Mouse (Mus musculus): ENCODE data around the gene Pnmal2.

Gene Pnmal2

GRCm38 (mm10) chr7:16982859-16983568 lies 38.5 kb downstream of the Pnmal2 start, which contains the start of gene Gm42372:
TSS of gene Gm42372 (plus strand) at chr7:16983086.
- peak; percentile 96 for DNase-seq (ENCODE audit: low spot score)

DNA sequence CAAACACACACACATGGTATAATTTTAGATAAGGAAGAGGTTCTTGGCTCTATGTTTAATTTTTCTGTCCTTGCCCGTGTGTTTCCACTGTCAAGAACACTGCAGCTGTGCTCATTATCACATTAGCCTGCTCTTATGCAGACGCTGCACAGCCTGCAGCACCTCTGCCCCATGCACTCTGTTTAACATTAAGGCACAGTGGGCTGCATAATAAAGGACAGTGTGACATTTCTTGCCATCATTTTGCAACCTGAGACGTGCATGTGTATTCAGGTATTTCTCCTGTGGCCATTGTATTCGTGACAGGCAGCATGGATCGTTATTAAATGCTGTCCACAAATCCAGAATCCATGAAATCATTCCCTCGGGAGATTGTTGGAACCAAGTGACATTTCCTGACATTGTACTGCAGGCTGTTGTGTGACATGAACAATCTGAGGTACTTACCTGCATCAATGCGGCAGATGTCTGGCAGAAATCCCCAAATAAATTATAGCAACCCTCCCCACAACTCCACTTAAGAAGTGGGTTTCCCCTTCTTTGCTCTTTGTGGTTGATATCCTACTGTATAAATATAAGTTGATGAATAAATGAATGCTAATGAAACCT lies 43.2 kb downstream of the Pnmal2 start:
- DNase-seq (ENCODE audit: low spot score) = no peak

DNA sequence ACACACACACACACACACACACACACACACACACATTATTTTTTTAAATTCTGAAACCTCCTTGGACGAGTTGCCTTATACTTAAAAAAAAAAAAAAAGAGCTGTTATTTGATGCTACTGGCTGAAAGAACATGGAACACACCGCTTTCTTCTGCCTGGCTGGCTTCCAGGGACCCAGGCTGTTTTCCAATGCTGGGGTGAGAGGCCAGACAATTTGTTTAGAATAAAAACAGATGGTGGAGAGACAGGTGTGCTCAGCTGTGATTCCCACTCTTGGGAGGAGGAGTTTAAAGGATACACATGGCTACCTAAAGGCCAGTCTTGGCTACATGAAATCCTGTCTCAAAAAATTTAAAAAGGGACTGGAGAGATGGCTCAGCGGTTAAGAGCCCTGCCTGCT lies 43.9 kb downstream of the Pnmal2 start:
- DNase-seq (ENCODE audit: low spot score) = no peak

- DNase-seq (ENCODE audit: low spot score) = peak; percentile 21
These were observed 45.7 kb downstream of the Pnmal2 start for GRCm38 (mm10) chr7:16990006-16990744.

- peak; percentile 85 for DNase-seq (ENCODE audit: low spot score)
These were observed 47.4 kb downstream of the Pnmal2 start for GRCm38 (mm10) chr7:16991681-16992450.

DNA sequence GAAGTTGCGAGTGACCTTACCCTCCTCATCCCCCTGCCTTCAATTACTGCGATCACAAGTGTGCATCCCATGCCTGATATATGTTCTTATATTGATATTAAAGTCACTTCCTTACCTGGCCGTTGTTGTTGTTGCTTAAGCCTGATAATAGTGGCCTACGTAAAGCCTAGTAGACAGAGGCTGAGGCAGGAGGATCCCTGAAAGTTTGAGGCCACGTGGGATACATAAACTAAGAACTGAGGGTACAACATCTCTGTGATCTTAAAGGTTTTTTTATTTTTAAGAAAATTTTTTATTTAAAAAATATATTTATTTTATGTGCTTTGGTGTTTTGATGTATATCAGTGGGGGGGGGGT lies 47.9 kb downstream of the Pnmal2 start, which contains the start of gene Ccdc8:
TSS of gene Ccdc8 (plus strand) at position 258 of the 357 bp plus-strand sequence.
- no peak for DNase-seq (ENCODE audit: low spot score)

- peak; percentile 88 for DNase-seq (ENCODE audit: low spot score)
These were observed 49.3 kb downstream of the Pnmal2 start for GRCm38 (mm10) chr7:16993651-16994399.

DNA sequence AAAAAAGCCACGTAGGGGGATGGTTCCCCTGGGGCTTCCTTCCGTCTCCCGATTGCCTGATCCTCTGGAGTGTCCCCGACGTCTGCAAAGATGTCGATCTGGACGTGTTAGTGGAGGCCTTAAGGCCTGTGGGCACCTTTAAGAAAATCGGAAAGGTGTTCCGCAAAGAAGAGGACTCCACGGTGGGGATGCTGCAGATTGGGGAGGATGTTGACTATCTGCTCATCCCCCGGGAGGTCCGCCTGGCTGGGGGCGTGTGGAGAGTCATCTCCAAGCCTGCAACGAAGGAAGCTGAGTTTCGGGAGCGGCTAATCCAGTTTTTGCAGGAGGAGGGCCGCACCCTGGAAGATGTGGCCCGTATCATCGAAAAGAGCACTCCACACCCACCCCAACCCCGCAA lies 49.9 kb downstream of the Pnmal2 start:
- no peak for DNase-seq (ENCODE audit: low spot score)

GRCm38 (mm10) chr7:16995345-16995744 lies 50.9 kb downstream of the Pnmal2 start:
- DNase-seq (ENCODE audit: low spot score) = no peak

Data from embryo, embryonic 10 days (tissue).